Mouse (Mus musculus) liver, postnatal 0 days (tissue): ENCODE measurements at regions not wholly inside any gene's neighbourhood (a gene's known extent, or its start where the extent isn't known, plus 50 kb on each side); places are given as distances from the start of the nearest gene placed in this dataset.

Experiments used
- CTCF ChIP-seq: sonication (generic); IDR thresholded peaks from 2 replicates; pipeline ENCODE4 v1.5.1; 2016; ENCODE audit warnings: antibody characterized with exemption, low read depth
- EP300 ChIP-seq: IDR thresholded peaks from 2 replicates; pipeline ENCODE4 v1.6.1; 2016; ENCODE audit warnings: antibody characterized with exemption, low read depth, mild to moderate bottlenecking

GRCm38 (mm10) chr14:48594334-48594733, 79.3 kb downstream of the Otx2 start:
- TF ChIP-seq CTCF (no peak), EP300 (no peak)
